Mouse (Mus musculus) urinary bladder, adult 2 months (tissue): ENCODE results near the gene Gm21860. TPM values are rescaled to one million over a fixed set of nuclear protein-coding genes. Genes with fewer than 3 reads are reported as not detected.
A peak's percentile ranks its signal among the peaks of the same experiment; 100 is the strongest.
"Not testable (repeated sequence)": the region's sequence is repeated elsewhere in the genome, so short reads cannot be mapped to it uniquely, and the experiment has no call there.

Experiments used
- DNase-seq: peaks from one replicate; pipeline ENCODE4 v3.0.0; 2022; ENCODE audit warnings: low spot score
- polyA plus RNA-seq: library from polyadenylated mRNA; depleted of rRNA; stranded (reverse); fragments of >200 nt; gene quantifications from 2 replicates; pipeline ENCODE4 v1.2.3, GENCODE M21; 2012; rRNA removed

The Gm21860 gene
- polyA plus RNA-seq, result not detected in 2 replicates

- not testable (repeated sequence) for DNase-seq
These were observed at the start of gene Gm21860 for GRCm38 (mm10) chrY:90754721-90755120. Gene Gm21860 (minus strand): TSS chrY:90754821.

- DNase-seq, result not testable (repeated sequence)
These were observed 29.8 kb upstream of the Gm21860 start, which contains the start of gene Gm47283 for GRCm38 (mm10) chrY:90784438-90784837. Gene Gm47283 (plus strand): TSS chrY:90784738.

GRCm38 (mm10) chrY:90745256-90745655, 9.4 kb downstream of the Gm21860 start:
- DNase-seq, result not testable (repeated sequence)

GRCm38 (mm10) chrY:90744381-90744981, 10.1 kb downstream of the Gm21860 start:
- DNase-seq, result peak; percentile 99

- no peak for DNase-seq
These were observed 10.8 kb downstream of the Gm21860 start for GRCm38 (mm10) chrY:90743811-90744220.

GRCm38 (mm10) chrY:90743053-90743810, 11.4 kb downstream of the Gm21860 start:
- DNase-seq, result peak; percentile 27

- peak; percentile 26 for DNase-seq
These were observed 12.2 kb downstream of the Gm21860 start for GRCm38 (mm10) chrY:90742261-90743052.

- peak; percentile 64 for DNase-seq
These were observed 13.0 kb downstream of the Gm21860 start for GRCm38 (mm10) chrY:90741452-90742260.

GRCm38 (mm10) chrY:90741006-90741405, 13.6 kb downstream of the Gm21860 start:
- peak; percentile 30 for DNase-seq

- DNase-seq, result peak; percentile 30
These were observed 14.5 kb downstream of the Gm21860 start for GRCm38 (mm10) chrY:90740013-90740561.

- DNase-seq, result peak; percentile 53
These were observed 15.0 kb downstream of the Gm21860 start for GRCm38 (mm10) chrY:90739531-90740012.

- DNase-seq, result peak; percentile 55
These were observed 15.6 kb downstream of the Gm21860 start for GRCm38 (mm10) chrY:90738841-90739530.

GRCm38 (mm10) chrY:90738431-90738680, 16.3 kb downstream of the Gm21860 start:
- no peak for DNase-seq

GRCm38 (mm10) chrY:90737606-90738430, 16.8 kb downstream of the Gm21860 start:
- DNase-seq, result no peak

GRCm38 (mm10) chrY:90736217-90737000, 18.2 kb downstream of the Gm21860 start:
- DNase-seq, result not testable (repeated sequence)

- not testable (repeated sequence) for DNase-seq
These were observed 19.3 kb downstream of the Gm21860 start for GRCm38 (mm10) chrY:90735181-90735895.

- DNase-seq, result not testable (repeated sequence)
These were observed 20.3 kb downstream of the Gm21860 start for GRCm38 (mm10) chrY:90734334-90734696.

GRCm38 (mm10) chrY:90733656-90734333, 20.8 kb downstream of the Gm21860 start:
- peak; percentile 57 for DNase-seq
